Mouse (Mus musculus): ENCODE measurements around the gene Cog8. TPM values are rescaled to one million over a fixed set of nuclear protein-coding genes. Genes with fewer than 3 reads are reported as not detected.
A peak's percentile ranks its signal among the peaks of the same experiment; 100 is the strongest.
"Not testable (repeated sequence)": the region's sequence is repeated elsewhere in the genome, so short reads cannot be mapped to it uniquely, and the experiment has no call there.

The Cog8 gene
- total RNA-seq, 2 experiments from 2014 or later, result 27.2 to 27.8 TPM

DNA sequence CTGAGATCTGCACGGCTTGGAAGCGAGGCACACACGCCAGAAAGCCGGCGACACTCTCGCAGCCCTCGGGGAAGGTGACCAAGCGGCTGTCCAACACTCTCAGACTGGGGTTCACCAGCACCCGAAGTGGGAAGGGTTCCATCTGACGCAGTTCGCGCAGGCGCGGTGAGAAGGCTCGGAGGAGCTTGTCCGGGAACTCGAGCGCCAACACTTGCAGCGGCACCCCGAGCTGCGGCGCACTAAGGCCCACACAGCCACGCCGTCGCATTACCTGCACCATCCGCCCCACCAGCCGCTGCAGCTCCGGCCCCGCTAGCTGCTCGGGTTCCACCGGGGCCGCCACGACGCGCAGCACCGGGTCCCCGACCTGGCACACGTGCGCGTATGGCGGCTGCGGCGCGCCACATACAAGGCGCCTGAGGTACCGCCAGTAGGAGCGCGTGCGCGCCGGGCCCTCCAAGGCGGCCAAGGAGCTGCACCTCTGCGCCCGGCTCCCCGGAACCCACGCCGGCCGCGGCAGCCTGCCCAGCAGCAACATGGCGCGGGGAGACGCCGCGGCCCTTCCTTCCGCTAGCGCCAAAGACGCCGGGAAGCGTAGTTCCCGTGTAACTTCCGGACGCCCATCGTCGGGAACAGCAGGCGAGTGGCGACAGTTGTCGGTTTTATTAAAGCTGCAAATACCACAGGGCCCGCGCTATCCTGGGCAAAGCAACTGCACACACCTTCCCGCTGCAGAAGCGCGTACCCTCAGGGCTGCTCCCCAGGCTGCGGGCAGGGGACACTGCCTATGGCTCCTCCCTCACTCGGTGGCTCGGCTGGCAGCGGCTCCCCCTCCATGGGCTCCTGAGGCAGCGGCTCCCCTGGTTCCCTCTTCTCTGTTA, 8.2 kb downstream of the Cog8 start, which contains the start of gene Pdf:
Pdf (minus strand) TSS at position 554 of the 881 bp plus-strand sequence.
- peak; percentile 88 to 90 for DNase-seq (ENCODE audit: low spot score in 2 of 2)
- intact Hi-C loops (cut with DNase I), result no loop called here

DNA sequence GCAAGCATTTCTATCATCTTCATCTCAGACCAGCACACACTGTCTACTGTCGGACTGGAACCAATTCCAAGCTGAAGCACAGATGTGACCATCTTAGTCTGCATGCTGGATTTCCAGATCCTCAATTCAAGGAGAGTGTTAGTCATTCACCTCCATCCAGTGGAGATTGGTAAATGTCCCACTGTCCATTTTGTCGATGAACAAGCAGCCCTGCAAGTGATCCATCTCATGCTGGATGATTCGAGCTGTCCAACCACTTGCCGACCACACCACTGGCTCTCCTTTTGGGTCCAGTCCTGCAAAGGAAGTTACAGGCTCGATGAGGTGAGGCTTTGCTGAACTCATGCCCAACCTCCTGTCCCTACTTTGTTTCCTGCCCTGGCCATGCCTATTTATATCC, 9.5 kb downstream of the Cog8 start:
- intact Hi-C loops (cut with DNase I), result no loop called here

GRCm38 (mm10) chr8:107045478-107045877, 11.0 kb downstream of the Cog8 start:
- intact Hi-C loops (cut with DNase I), result no loop called here

More for the DNA sequence above, 9.5 kb downstream of the Cog8 start:
- DNase-seq (ENCODE audit: low spot score in 2 of 2), result no peak

DNA sequence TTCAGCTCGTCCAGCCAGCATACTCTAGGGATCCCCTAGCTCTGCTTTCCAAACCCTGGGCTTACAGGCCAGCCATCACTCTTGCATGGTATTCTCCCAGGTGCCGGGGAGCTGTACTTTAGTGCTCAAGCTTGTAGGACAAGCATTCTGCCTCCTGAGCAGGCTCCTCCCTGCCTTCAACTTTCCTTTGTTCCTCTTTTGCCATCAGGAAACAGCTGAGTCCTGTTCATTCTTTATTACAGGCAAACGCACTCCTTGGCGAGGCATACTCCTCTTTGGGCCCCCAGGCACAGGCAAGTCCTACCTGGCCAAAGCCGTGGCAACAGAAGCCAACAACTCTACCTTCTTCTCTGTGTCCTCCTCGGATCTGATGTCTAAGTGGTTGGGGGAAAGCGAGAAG, 15.9 kb downstream of the Cog8 start:
- no peak for DNase-seq (ENCODE audit: low spot score in 2 of 2)
- intact Hi-C loops (cut with DNase I), result no loop called here

More at GRCm38 (mm10) chr8:107045478-107045877, 11.0 kb downstream of the Cog8 start:
- no peak for DNase-seq (ENCODE audit: low spot score in 2 of 2)

DNA sequence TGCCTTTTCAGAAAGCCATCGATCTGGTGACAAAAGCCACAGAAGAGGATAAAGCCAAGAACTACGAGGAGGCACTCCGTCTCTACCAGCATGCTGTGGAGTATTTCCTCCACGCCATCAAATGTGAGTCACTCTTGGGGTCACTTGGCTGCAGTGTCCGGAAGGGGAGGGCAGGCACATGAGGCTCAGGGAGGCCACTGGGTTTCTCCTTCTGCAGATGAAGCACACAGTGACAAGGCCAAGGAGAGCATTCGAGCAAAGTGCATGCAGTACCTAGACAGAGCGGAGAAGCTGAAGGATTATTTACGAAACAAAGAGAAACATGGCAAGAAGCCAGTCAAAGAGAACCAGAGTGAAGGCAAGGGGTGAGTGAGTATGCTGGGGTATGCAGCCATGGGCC, 19.9 kb downstream of the Cog8 start:
- intact Hi-C loops (cut with DNase I), result loop anchor here (10.0 kb wide), 1 partner anchor 352 kb away; the partner anchor contains the start of gene Tango6

GRCm38 (mm10) chr8:107035641-107036040, 20.8 kb downstream of the Cog8 start:
- intact Hi-C loops (cut with DNase I), result loop anchor here (10.0 kb wide), 1 partner anchor 351 kb away; the partner anchor contains the start of gene Tango6
- DNase-seq (ENCODE audit: low spot score in 2 of 2), result no peak

More for the DNA sequence above, 19.9 kb downstream of the Cog8 start:
- no peak for DNase-seq (ENCODE audit: low spot score in 2 of 2)

GRCm38 (mm10) chr8:107033609-107034008, 22.9 kb downstream of the Cog8 start:
- intact Hi-C loops (cut with DNase I), result loop anchor here (10.0 kb wide), 1 partner anchor 349 kb away; the partner anchor contains the start of gene Tango6

GRCm38 (mm10) chr8:107031577-107032090, 24.9 kb downstream of the Cog8 start:
- no peak for DNase-seq (ENCODE audit: low spot score in 2 of 2)

More at GRCm38 (mm10) chr8:107033609-107034008, 22.9 kb downstream of the Cog8 start:
- DNase-seq (ENCODE audit: low spot score in 2 of 2), result not testable (repeated sequence)

DNA sequence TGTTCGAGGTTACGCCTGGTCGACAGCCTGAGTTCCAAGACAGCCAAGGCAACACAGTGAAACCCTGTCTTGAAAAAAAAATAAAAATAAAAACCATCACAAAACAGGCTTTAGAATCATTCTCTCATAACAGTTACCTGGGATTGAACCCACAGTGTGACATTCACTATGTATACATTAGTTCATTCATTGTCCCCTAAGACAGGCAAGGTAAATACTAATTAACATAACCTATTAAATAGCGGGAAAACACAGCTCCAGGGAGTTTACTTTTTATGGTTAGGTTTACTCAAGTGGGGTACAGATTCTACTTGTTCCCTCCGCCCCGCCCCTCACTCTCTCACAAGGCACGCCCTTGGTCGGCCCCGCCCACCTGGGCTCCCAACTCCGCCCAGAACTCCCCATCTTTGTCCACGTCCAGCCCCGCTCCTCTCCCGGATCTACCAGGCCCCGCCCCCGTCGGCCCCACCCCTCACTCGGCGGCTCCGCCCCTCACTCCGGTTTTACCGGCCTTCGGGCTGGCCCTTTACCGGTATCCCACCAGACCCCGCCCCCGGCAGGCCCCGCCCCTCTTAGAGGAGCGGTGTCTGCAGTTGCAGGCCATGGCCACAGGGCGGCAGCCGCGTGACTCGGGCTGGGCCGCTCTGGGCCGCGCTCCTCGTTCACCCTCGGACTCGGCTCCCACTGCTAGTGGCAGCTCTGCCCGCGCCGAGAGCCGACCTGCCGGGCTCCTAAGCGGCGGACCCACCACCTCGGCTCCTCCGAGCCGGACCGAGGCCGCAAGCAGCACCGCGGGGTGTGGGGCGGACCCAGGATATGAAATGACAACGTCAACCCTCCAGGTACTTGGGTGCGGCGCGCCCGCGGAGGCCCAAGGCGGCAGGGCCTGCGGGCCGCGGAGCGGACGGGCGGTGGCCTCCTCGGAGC, 25.6 kb downstream of the Cog8 start, which contains the start of gene Vps4a:
Vps4a (plus strand) TSS at position 573 of the 927 bp plus-strand sequence.
- intact Hi-C loops (cut with DNase I), result loop anchor here (10.0 kb wide), 1 partner anchor 346 kb away; the partner anchor contains the start of gene Tango6
- peak; percentile 93 to 96 for DNase-seq (ENCODE audit: low spot score in 2 of 2)

More at GRCm38 (mm10) chr8:107031577-107032090, 24.9 kb downstream of the Cog8 start:
- intact Hi-C loops (cut with DNase I), result loop anchor here (10.0 kb wide), 1 partner anchor 347 kb away; the partner anchor contains the start of gene Tango6

DNA sequence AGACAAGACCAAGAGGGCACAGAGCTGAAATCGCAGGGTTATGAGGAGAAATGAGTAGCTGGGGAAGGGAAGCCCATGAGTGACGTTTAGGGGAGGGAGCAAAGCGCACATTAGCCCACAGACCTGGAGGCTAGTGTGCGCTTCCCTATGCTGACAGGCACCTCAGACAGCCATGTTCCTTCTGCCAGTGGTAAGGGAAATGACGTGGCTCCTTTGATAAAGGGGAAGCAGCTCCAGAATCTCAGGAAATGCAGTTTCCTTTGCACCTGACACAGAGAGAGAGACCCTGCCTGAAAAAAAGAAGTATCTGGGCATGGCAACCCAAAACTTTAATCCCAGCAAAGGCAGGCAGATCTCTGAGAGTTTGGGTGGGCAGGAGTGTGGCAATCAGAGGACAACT, 26.4 kb downstream of the Cog8 start:
- no peak for DNase-seq (ENCODE audit: low spot score in 2 of 2)
- intact Hi-C loops (cut with DNase I), result loop anchor here (10.0 kb wide), 1 partner anchor 345 kb away; the partner anchor contains the start of gene Tango6

- DNase-seq (ENCODE audit: low spot score in 2 of 2), result no peak
- intact Hi-C loops (cut with DNase I), result loop anchor here (10.0 kb wide), 1 partner anchor 325 kb away; no protein-coding TSS in a partner anchor
Measured at GRCm38 (mm10) chr8:107029310-107029709, 27.2 kb downstream of the Cog8 start.

DNA sequence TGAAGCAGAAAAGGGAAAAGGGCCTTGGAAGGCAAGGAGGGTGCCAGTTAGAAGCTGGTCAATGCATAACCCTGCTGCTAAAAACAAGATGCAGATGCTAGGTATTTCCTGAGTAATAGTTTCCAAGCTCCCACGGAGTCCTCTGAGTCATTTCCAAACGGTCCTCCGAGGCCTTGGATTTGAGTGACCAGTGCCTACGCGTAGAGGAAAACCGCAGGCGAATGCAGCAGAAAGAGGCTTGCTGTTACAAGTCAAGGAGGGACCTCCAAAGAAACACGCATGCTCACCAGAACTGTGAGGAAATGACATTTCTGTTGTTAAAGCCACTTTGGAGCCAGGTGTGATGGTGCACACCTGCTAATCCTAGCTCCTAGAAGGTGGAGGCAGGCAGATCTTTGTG, 33.0 kb downstream of the Cog8 start:
- DNase-seq (ENCODE audit: low spot score in 2 of 2), result no peak
- intact Hi-C loops (cut with DNase I), result loop anchor here (10.0 kb wide), 1 partner anchor 319 kb away; no protein-coding TSS in a partner anchor

DNA sequence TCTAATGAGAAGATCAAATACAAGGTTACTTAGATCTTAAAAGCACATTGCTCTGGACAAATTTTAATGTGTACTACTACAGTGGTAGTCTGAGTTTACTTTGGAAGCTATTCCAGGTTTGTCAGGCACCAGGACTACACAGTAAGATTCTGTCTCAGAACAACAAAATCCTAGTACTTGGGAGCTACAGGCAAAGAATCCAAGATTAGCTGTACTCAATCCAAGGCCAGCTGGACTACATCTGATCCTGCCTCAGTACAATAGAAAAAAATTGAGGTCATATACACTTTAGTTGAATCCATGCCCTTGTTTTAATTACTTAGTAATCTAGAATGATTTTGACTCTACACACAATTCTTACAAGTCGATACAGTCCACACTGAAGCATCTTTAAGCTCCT, 41.6 kb downstream of the Cog8 start:
- no peak for DNase-seq (ENCODE audit: low spot score in 2 of 2)
- intact Hi-C loops (cut with DNase I), result no loop called here

- intact Hi-C loops (cut with DNase I), result no loop called here
- no peak for DNase-seq (ENCODE audit: low spot score in 2 of 2)
Measured at GRCm38 (mm10) chr8:107012666-107013065, 43.8 kb downstream of the Cog8 start.

DNA sequence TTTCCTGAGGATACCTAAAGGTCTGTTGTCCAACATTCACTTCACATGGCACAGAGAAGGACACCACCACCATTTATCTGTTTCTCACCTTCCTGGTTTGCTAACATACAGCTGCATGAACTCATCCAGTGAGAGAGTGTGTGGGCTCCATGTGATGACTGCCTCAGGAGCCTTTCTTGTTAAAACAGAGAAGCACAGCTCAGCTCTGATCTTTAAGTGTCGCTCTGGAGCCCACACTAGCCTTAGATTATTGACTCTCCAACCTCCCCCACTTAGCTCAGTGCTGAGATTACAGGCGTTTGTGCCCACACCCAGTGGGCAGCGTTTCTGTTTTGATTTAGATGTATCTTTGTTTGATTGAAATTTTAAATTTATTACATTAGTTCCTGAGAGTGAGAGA, 48.7 kb downstream of the Cog8 start:
- intact Hi-C loops (cut with DNase I), result loop anchor here (10.0 kb wide), 1 partner anchor 293 kb away; no protein-coding TSS in a partner anchor
- peak in 1 of 2 experiments; percentile 26 for DNase-seq (ENCODE audit: low spot score in 2 of 2)

GRCm38 (mm10) chr8:107002532-107002931, 54.0 kb downstream of the Cog8 start:
- DNase-seq (ENCODE audit: low spot score in 2 of 2), result peak; percentile 83
- intact Hi-C loops (cut with DNase I), result loop anchor here (2.0 to 10.0 kb wide), 3 partner anchors 65 to 316 kb away; partner anchors contain the start of gene Sntb2

DNA sequence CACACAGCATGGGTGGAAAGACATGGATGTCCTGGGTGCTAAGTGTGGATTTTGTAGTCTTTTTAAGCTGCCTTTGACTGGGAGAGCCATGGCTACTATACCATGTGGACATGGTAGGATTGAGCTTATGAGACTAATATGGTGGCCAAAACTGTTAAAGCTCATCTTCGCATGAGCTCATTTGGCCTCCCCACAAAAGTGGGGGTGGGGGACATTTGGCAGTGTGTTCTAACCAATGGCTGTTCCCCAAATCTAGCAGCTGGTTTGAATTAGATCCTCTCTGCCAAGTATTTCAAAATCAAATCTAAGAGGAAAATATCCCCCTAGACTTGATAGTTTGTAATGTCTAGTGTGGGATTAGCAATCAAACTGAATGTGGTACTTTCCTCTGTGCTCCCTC, 57.4 kb downstream of the Cog8 start:
- DNase-seq (ENCODE audit: low spot score in 2 of 2), result no peak
- intact Hi-C loops (cut with DNase I), result no loop called here

- no peak for DNase-seq (ENCODE audit: low spot score in 2 of 2)
- intact Hi-C loops (cut with DNase I), result no loop called here
Measured at GRCm38 (mm10) chr8:106997416-106997815, 59.1 kb downstream of the Cog8 start.

- intact Hi-C loops (cut with DNase I); DNase-seq (ENCODE audit: low spot score in 2 of 2): not testable (repeated sequence)
Measured at GRCm38 (mm10) chr8:106996339-106996738, 60.1 kb downstream of the Cog8 start.
